Comparison of ENCODE assay signal across 9 mouse cellular contexts in genomic region chr13:51842191-51842590, GRCm38 (mm10). TPM values are rescaled to one million over a fixed set of nuclear protein-coding genes. Genes with fewer than 3 reads are reported as not detected.
DNase-seq lines count a peak whose midpoint lies in the region; ATAC-seq lines count a peak whose summit lies in the region.
"Had no signal": no experiment of that assay in that cellular context is flagged by ENCODE, and none has a peak within 500 bp of the region (broad histone marks: within the 10 kb centered on the region; RNA-seq: fewer than 3 reads in every experiment).

No protein-coding gene starts in this region.

- peaks cover 8% of the 10 kb centered on the region; the same call in 1 of the 2 replicates for H3K27me3 ChIP-seq in heart, embryonic 12.5 days (replicated peaks)
- peaks cover 84% of the 10 kb centered on the region for H3K27me3 ChIP-seq in midbrain, embryonic 12.5 days
- H3K27me3 ChIP-seq in midbrain, embryonic 16.5 days (ENCODE audit: control insufficient read depth, insufficient read depth, low read depth, low read length), result peaks cover 24% of the 10 kb centered on the region
- peaks cover 10% of the 10 kb centered on the region; the same call in 1 of the 2 replicates for H3K27me3 ChIP-seq in limb, embryonic 12.5 days

- peak overlapping the region; percentile 47; the same call in 1 of the 2 replicates for H3K9ac ChIP-seq in heart, embryonic 12.5 days
- H3K9ac ChIP-seq in midbrain, embryonic 12.5 days (replicated peaks), result no peak overlapping the region; the same call in 1 of the 2 replicates
- H3K9ac ChIP-seq in midbrain, embryonic 16.5 days (ENCODE audit: low read depth, low read length), result no peak overlapping the region
- H3K9ac ChIP-seq in limb, embryonic 12.5 days (replicated peaks), result no peak overlapping the region

- no peaks in the 10 kb centered on the region for H3K9me3 ChIP-seq in heart, embryonic 12.5 days (replicated peaks)
- no peaks in the 10 kb centered on the region for H3K9me3 ChIP-seq in midbrain, embryonic 12.5 days
- no peaks in the 10 kb centered on the region for H3K9me3 ChIP-seq in midbrain, embryonic 16.5 days (replicated peaks; ENCODE audit: control insufficient read depth, low read length, poor library complexity, severe bottlenecking)
- H3K9me3 ChIP-seq in limb, embryonic 12.5 days, result no peaks in the 10 kb centered on the region

- no peak for DNase-seq in heart, postnatal 4 days
- peak; percentile 71 for DNase-seq in retina, postnatal 1 day
- DNase-seq in urinary bladder, adult 2 months (ENCODE audit: low spot score), result no peak
- no peak for DNase-seq in urinary bladder, postnatal 4 days (ENCODE audit: low spot score in 2 of 2)
- DNase-seq: right cerebral cortex, postnatal 4 days had no signal

- H3K36me3 ChIP-seq in heart, embryonic 12.5 days, result no peaks in the 10 kb centered on the region
- no peaks in the 10 kb centered on the region for H3K36me3 ChIP-seq in midbrain, embryonic 12.5 days
- no peaks in the 10 kb centered on the region for H3K36me3 ChIP-seq in midbrain, embryonic 16.5 days (ENCODE audit: control insufficient read depth, insufficient read depth, low read length)
- H3K36me3 ChIP-seq in limb, embryonic 12.5 days, result no peaks in the 10 kb centered on the region

- H3K27ac ChIP-seq in heart, embryonic 12.5 days (ENCODE audit: poor library complexity, severe bottlenecking), result peak overlapping the region; percentile 30; the same call in 1 of the 2 replicates
- H3K27ac ChIP-seq in midbrain, embryonic 12.5 days (replicated peaks), result peak overlapping the region; percentile 49
- H3K27ac ChIP-seq in midbrain, embryonic 16.5 days (ENCODE audit: low read length), result no peak overlapping the region
- H3K27ac ChIP-seq in limb, embryonic 12.5 days, result peak overlapping the region; percentile 78

- WGBS in heart, embryonic 12.5 days, result 19% methylated on average over 5 of the region's 5 CpGs
- WGBS in midbrain, embryonic 12.5 days, result 4% methylated on average over 5 of the region's 5 CpGs
- WGBS in midbrain, embryonic 16.5 days, result 9% methylated on average over 5 of the region's 5 CpGs
- 2% methylated on average over 5 of the region's 5 CpGs for WGBS in limb, embryonic 12.5 days

- peaks cover 35% of the 10 kb centered on the region for H3K4me1 ChIP-seq in heart, embryonic 12.5 days (replicated peaks)
- peaks cover 33% of the 10 kb centered on the region for H3K4me1 ChIP-seq in midbrain, embryonic 12.5 days
- peaks cover 12% of the 10 kb centered on the region for H3K4me1 ChIP-seq in midbrain, embryonic 16.5 days (ENCODE audit: control insufficient read depth, insufficient read depth, low read length)
- H3K4me1 ChIP-seq in limb, embryonic 12.5 days (replicated peaks), result peaks cover 31% of the 10 kb centered on the region

- no peak overlapping the region for H3K4me3 ChIP-seq in heart, embryonic 12.5 days
- H3K4me3 ChIP-seq in midbrain, embryonic 12.5 days, result peak overlapping the region; percentile 20; the same call in 1 of the 2 replicates
- H3K4me3 ChIP-seq in midbrain, embryonic 16.5 days (ENCODE audit: low read depth, low read length), result no peak overlapping the region
- H3K4me3 ChIP-seq in limb, embryonic 12.5 days (replicated peaks), result peak overlapping the region; percentile 4; the same call in 1 of the 2 replicates

- peak overlapping the region; percentile 57 for H3K4me2 ChIP-seq in heart, embryonic 12.5 days
- H3K4me2 ChIP-seq in midbrain, embryonic 12.5 days (replicated peaks), result peak overlapping the region; percentile 35
- H3K4me2 ChIP-seq in midbrain, embryonic 16.5 days (ENCODE audit: low read length), result no peak overlapping the region
- H3K4me2 ChIP-seq in limb, embryonic 12.5 days, result peak overlapping the region; percentile 48

- ATAC-seq in heart, embryonic 12.5 days (ENCODE audit: insufficient number of reproducible peaks, low FRiP score), result no peak
- ATAC-seq in midbrain, embryonic 12.5 days (ENCODE audit: low FRiP score, low read depth), result no peak
- ATAC-seq in midbrain, embryonic 16.5 days, result no peak
- no peak for ATAC-seq in limb, embryonic 12.5 days (ENCODE audit: insufficient number of reproducible peaks, insufficient read depth, low FRiP score, low TSS enrichment, low read depth)

RNA-seq across cellular contexts. Expression of gene Gadd45g, which starts 4.3 kb away (rescaled TPM):
- 58.9 and 64.4 TPM in 2 replicates for polyA plus RNA-seq in heart, embryonic 12.5 days (2016; fragmentation: Nextera tagmentation; extraction: Ambion mirVana)
- 10 to 100 TPM; 23.8 to 29.4 TPM for total RNA-seq in heart, postnatal 4 days (2021)
- polyA plus RNA-seq in midbrain, embryonic 12.5 days (2016; fragmentation: Nextera tagmentation; extraction: Ambion mirVana), result 333 and 354 TPM in 2 replicates
- polyA plus RNA-seq in midbrain, embryonic 16.5 days (2015; fragmentation: Nextera tagmentation; extraction: Ambion mirVana), result 44.2 and 45.5 TPM in 2 replicates
- 35.6 and 36.2 TPM in 2 replicates for polyA plus RNA-seq in limb, embryonic 12.5 days (2016; fragmentation: Nextera tagmentation; extraction: Ambion mirVana)
- polyA plus RNA-seq in urinary bladder, adult 2 months (2012; rRNA removed), result 68.6 and 122 TPM in 2 replicates

RNA-seq across cellular contexts. Expression of gene Sema4d, which starts 48.6 kb away (rescaled TPM):
- polyA plus RNA-seq in heart, embryonic 12.5 days (2016; fragmentation: Nextera tagmentation; extraction: Ambion mirVana), result 17.3 and 17.4 TPM in 2 replicates
- total RNA-seq in heart, postnatal 4 days (2021), result 10 to 100 TPM; 54.7 to 61.4 TPM
- 4.9 and 6.6 TPM in 2 replicates for polyA plus RNA-seq in midbrain, embryonic 12.5 days (2016; fragmentation: Nextera tagmentation; extraction: Ambion mirVana)
- polyA plus RNA-seq in midbrain, embryonic 16.5 days (2015; fragmentation: Nextera tagmentation; extraction: Ambion mirVana), result 15.4 and 16.7 TPM in 2 replicates
- 5.4 and 5.8 TPM in 2 replicates for polyA plus RNA-seq in limb, embryonic 12.5 days (2016; fragmentation: Nextera tagmentation; extraction: Ambion mirVana)
- 6.1 and 8.1 TPM in 2 replicates for polyA plus RNA-seq in urinary bladder, adult 2 months (2012; rRNA removed)

Comparison
In these comparisons a context has a peak if more than half of its experiments do, and no peak if none do; other contexts are left out.
1. H3K4me3 ChIP-seq: peak in midbrain, embryonic 12.5 days (single experiment) and limb, embryonic 12.5 days (single experiment); none in heart, embryonic 12.5 days (single experiment) and midbrain, embryonic 16.5 days (single experiment).